Mouse (Mus musculus) splenic B cell, adult 2 months (primary cell): ENCODE measurements around the gene Clca4b.
"Not testable (repeated sequence)": the region's sequence is repeated elsewhere in the genome, so short reads cannot be mapped to it uniquely, and the experiment has no call there.

ENCODE experiments used
- DNase-seq: peaks from one replicate; pipeline ENCODE4 v3.0.0-alpha.2; 2011; ENCODE audit warnings: low read depth, low spot score
- H3K27me3 ChIP-seq: 2 replicates; pipeline ENCODE4 v1.6.1; 2012; ENCODE audit warnings: mild to moderate bottlenecking, low read length, moderate library complexity, mixed read lengths; ENCODE audit not compliant: control insufficient read depth, poor library complexity, insufficient read depth, severe bottlenecking
- H3K36me3 ChIP-seq: 2 replicates; pipeline ENCODE4 v1.6.1; 2012; ENCODE audit warnings: mild to moderate bottlenecking, low read length, moderate library complexity, mixed read lengths; ENCODE audit not compliant: control insufficient read depth, poor library complexity, insufficient read depth, severe bottlenecking

Clca4b gene

DNA sequence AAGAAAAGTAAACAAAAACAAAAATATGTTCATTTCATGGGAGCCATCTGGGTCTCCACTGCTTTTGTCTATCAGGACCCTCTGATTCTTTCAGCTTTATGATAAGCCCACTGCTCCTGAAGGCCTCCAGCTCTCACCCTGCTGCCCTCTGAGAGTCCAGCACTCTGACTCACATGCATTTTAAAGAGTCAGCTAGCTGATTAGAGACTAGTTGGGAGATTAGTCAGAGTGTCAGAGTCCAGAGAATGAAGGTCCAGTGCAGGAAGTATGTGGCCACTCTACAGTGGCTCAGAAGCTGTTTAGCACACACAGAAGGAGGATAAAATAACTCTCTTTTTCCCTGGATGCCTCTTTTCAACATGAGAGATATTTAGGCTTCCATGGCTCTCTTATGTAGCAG, 45.4 kb downstream of the Clca4b start:
- Histone ChIP-seq H3K36me3 (no peaks in the 10 kb centered on the region), H3K27me3 (no peaks in the 10 kb centered on the region)
- DNase-seq = no peak

- DNase-seq, H3K27me3 ChIP-seq, H3K36me3 ChIP-seq: not testable (repeated sequence)
Measured at GRCm38 (mm10) chr3:144872012-144872411, 60.3 kb downstream of the Clca4b start.
